Mouse (Mus musculus) spleen, adult 2 months (tissue): ENCODE data around the gene Rere.

Experiments
- CTCF ChIP-seq: fragments of 200-500 bp; IDR thresholded peaks from 2 replicates; pipeline ENCODE4 v1.5.1; 2011; ENCODE audit warnings: mild to moderate bottlenecking, inconsistent platforms; ENCODE audit not compliant: insufficient read depth, insufficient read length, insufficient replicate concordance; ENCODE audit errors: extremely low read depth
- POLR2A ChIP-seq: fragments of 200-500 bp; IDR thresholded peaks from 2 replicates; pipeline ENCODE4 v1.6.1; 2011; ENCODE audit warnings: low read depth, low read length, inconsistent platforms

DNA sequence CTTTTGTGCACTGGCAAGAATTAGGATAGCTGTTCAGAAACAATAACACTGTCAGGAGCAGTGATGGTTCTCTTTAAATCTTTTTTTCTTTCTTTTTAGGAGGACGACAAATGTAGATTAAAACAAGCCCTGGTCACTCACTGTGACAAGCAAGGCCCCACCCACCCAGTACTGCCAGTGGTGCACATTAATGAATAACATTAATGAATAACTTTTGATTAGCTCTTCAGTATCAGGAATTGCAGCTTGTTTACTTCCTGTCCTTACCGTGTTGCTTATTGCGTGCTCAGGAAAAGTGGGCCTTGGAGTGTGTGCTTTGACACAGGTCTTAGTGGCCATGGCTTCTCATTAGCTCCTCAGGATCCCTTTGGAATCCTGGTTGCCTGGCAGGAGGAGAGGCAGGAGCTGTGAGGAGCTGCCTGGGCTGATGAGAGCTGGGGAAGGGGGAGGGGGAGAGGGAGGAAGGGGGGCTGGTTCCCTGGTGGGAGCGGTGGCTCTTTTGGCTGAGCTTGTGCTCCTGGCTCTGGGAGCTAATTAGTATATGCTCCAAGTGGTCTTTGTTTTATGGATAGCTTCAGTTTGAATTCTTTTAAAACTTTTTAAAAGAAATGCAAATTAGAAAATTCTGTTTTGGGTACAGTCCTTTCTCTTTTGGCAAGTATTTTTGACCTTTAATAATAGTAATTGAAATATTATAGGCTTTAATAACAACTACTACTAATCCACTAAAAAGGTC, 65.4 kb downstream of the Rere start:
- TF ChIP-seq CTCF (no peak), POLR2A (no peak)
